In genomic region chr4:43005765-43006164, GRCm38 (mm10) we compare ENCODE assay signal across 9 mouse cellular contexts. TPM values are rescaled to one million over a fixed set of nuclear protein-coding genes. Genes with fewer than 3 reads are reported as not detected.
DNase-seq lines count a peak whose midpoint lies in the region; ATAC-seq lines count a peak whose summit lies in the region.
"Had no signal": no experiment of that assay in that cellular context is flagged by ENCODE, and none has a peak within 500 bp of the region (broad histone marks: within the 10 kb centered on the region; RNA-seq: fewer than 3 reads in every experiment).

No protein-coding gene starts in this region.

- DNase-seq in cerebellum, postnatal 36 days = peak; percentile 30 to 35
- no peak for DNase-seq in cerebellum, adult 11 months
- peak; percentile 26 for DNase-seq in midbrain, embryonic 14.5 days
- peak; percentile 63 for DNase-seq in embryo, embryonic 10.5 days (ENCODE audit: low spot score)
- peak; percentile 39 for DNase-seq in lung, postnatal 14 days
- DNase-seq in neural tube, embryonic 10.5 days (ENCODE audit: extremely low spot score, low spot score) = no peak
- DNase-seq in left cerebral cortex, adult 8-10 months (ENCODE audit: low spot score in 2 of 2) = no peak

- H3K9me3 ChIP-seq in midbrain, embryonic 14.5 days (ENCODE audit: control insufficient read depth, low read length) = no peaks in the 10 kb centered on the region
- no peaks in the 10 kb centered on the region for H3K9me3 ChIP-seq in midbrain, embryonic 13.5 days

- H3K4me2 ChIP-seq in midbrain, embryonic 14.5 days (ENCODE audit: low read length) = no peak overlapping the region
- H3K4me2 ChIP-seq in midbrain, embryonic 13.5 days (replicated peaks) = no peak overlapping the region

- 0 out of 2 replicates have a peak, but pooled peaks cover 2% of the 10 kb centered on the region for H3K36me3 ChIP-seq in midbrain, embryonic 14.5 days (ENCODE audit: control insufficient read depth, insufficient read depth, low read length)
- 0 out of 2 replicates have a peak, but pooled peaks cover 7% of the 10 kb centered on the region for H3K36me3 ChIP-seq in midbrain, embryonic 13.5 days

- H3K27me3 ChIP-seq in midbrain, embryonic 14.5 days (ENCODE audit: control insufficient read depth, insufficient read depth, low read length) = no peaks in the 10 kb centered on the region
- H3K27me3 ChIP-seq in midbrain, embryonic 13.5 days = no peaks in the 10 kb centered on the region

- H3K4me1 ChIP-seq in midbrain, embryonic 14.5 days (ENCODE audit: control insufficient read depth, insufficient read depth, low read length) = peaks cover 14% of the 10 kb centered on the region
- H3K4me1 ChIP-seq in midbrain, embryonic 13.5 days (replicated peaks) = peaks cover 15% of the 10 kb centered on the region

- H3K27ac ChIP-seq in midbrain, embryonic 14.5 days (replicated peaks; ENCODE audit: low read depth, low read length) = no peak overlapping the region
- H3K27ac ChIP-seq in midbrain, embryonic 13.5 days = no peak overlapping the region

- no peak for ATAC-seq in midbrain, embryonic 14.5 days (ENCODE audit: low FRiP score, low TSS enrichment)
- ATAC-seq in midbrain, embryonic 13.5 days = no peak

- no peak overlapping the region for H3K9ac ChIP-seq in midbrain, embryonic 14.5 days (replicated peaks; ENCODE audit: low read length)
- no peak overlapping the region for H3K9ac ChIP-seq in midbrain, embryonic 13.5 days (replicated peaks)

- no peak overlapping the region for H3K4me3 ChIP-seq in midbrain, embryonic 14.5 days (replicated peaks; ENCODE audit: low read depth, low read length)
- H3K4me3 ChIP-seq in midbrain, embryonic 13.5 days (replicated peaks) = no peak overlapping the region

- 55% methylated on average over 2 of the region's 2 CpGs for WGBS in midbrain, embryonic 14.5 days
- 59% methylated on average over 2 of the region's 2 CpGs for WGBS in midbrain, embryonic 13.5 days

RNA-seq across cellular contexts. Expression of gene Fancg, which starts 4.5 kb away (rescaled TPM):
- polyA plus RNA-seq in midbrain, embryonic 14.5 days (2014; fragmentation: Nextera tagmentation; extraction: Ambion mirVana) = 17.4 and 20.4 TPM in 2 replicates
- 17.0 and 18.7 TPM in 2 replicates for polyA plus RNA-seq in midbrain, embryonic 13.5 days (2015; fragmentation: Nextera tagmentation; extraction: Ambion mirVana)
- total RNA-seq in left cerebral cortex, adult 8-10 months (2022) = 10 to 100 TPM; 12.5 to 14.6 (median 13.7) TPM

RNA-seq across cellular contexts. Expression of gene Vcp, which starts 5.5 kb away (rescaled TPM):
- 378 and 531 TPM in 2 replicates for polyA plus RNA-seq in midbrain, embryonic 14.5 days (2014; fragmentation: Nextera tagmentation; extraction: Ambion mirVana)
- 560 and 579 TPM in 2 replicates for polyA plus RNA-seq in midbrain, embryonic 13.5 days (2015; fragmentation: Nextera tagmentation; extraction: Ambion mirVana)
- total RNA-seq in left cerebral cortex, adult 8-10 months (2022) = 100 to 1,000 TPM; 173 to 199 (median 188) TPM

RNA-seq across cellular contexts. Expression of gene Pigo, which starts 19.9 kb away (rescaled TPM):
- 23.3 and 26.4 TPM in 2 replicates for polyA plus RNA-seq in midbrain, embryonic 14.5 days (2014; fragmentation: Nextera tagmentation; extraction: Ambion mirVana)
- 25.3 and 29.9 TPM in 2 replicates for polyA plus RNA-seq in midbrain, embryonic 13.5 days (2015; fragmentation: Nextera tagmentation; extraction: Ambion mirVana)
- total RNA-seq in left cerebral cortex, adult 8-10 months (2022) = 10 to 100 TPM; 23.1 to 31.2 (median 25.2) TPM

RNA-seq across cellular contexts. Expression of gene Stoml2, which starts 25.7 kb away (rescaled TPM):
- polyA plus RNA-seq in midbrain, embryonic 14.5 days (2014; fragmentation: Nextera tagmentation; extraction: Ambion mirVana) = 219 and 222 TPM in 2 replicates
- polyA plus RNA-seq in midbrain, embryonic 13.5 days (2015; fragmentation: Nextera tagmentation; extraction: Ambion mirVana) = 245 and 253 TPM in 2 replicates
- total RNA-seq in left cerebral cortex, adult 8-10 months (2022) = 100 to 1,000 TPM in 3 of 4 experiments, 10 to 100 TPM in 1; 97.3 to 121 (median 114) TPM

RNA-seq across cellular contexts. Expression of gene 1700022I11Rik, which starts 36.4 kb away (rescaled TPM):
- 0.38 and 0.80 TPM in 2 replicates for polyA plus RNA-seq in midbrain, embryonic 14.5 days (2014; fragmentation: Nextera tagmentation; extraction: Ambion mirVana)
- polyA plus RNA-seq in midbrain, embryonic 13.5 days (2015; fragmentation: Nextera tagmentation; extraction: Ambion mirVana) = 0.49 and 0.50 TPM in 2 replicates
- total RNA-seq in left cerebral cortex, adult 8-10 months (2022) = not detected
- total RNA-seq: layer of hippocampus, postnatal 14 days had no signal

Comparison
In these comparisons a context has a peak if more than half of its experiments do, and no peak if none do; other contexts are left out.
1. DNase-seq: peak in cerebellum, postnatal 36 days (2 of 2), midbrain, embryonic 14.5 days (single experiment), embryo, embryonic 10.5 days (single experiment) and lung, postnatal 14 days (single experiment); none in cerebellum, adult 11 months (single experiment), neural tube, embryonic 10.5 days (single experiment) and left cerebral cortex, adult 8-10 months (0 of 2).